8 mouse cellular contexts compared by ENCODE assay signal in genomic region chr2:90678256-90679060, GRCm38 (mm10). TPM values are rescaled to one million over a fixed set of nuclear protein-coding genes. Genes with fewer than 3 reads are reported as not detected.
DNase-seq lines count a peak whose midpoint lies in the region; ATAC-seq and TF ChIP-seq lines count a peak whose summit lies in the region.

No protein-coding gene starts in this region.

- no peaks in the 10 kb centered on the region for H3K27me3 ChIP-seq in forebrain, embryonic 10.5 days (ENCODE audit: poor library complexity, severe bottlenecking)
- no peaks in the 10 kb centered on the region for H3K27me3 ChIP-seq in limb, embryonic 14.5 days (ENCODE audit: control insufficient read depth, insufficient read depth, low read length)
- no peaks in the 10 kb centered on the region for H3K27me3 ChIP-seq in neural tube, embryonic 11.5 days (ENCODE audit: control insufficient read depth, insufficient read depth, low read length)

- TF ChIP-seq POLR2A in limb, embryonic 14.5 days (IDR thresholded peaks at IDR 0.05; ENCODE audit: borderline replicate concordance, extremely low read depth, insufficient read depth, insufficient read length) = no peak

- peak overlapping the region; percentile 80 for H3K9ac ChIP-seq in limb, embryonic 14.5 days (ENCODE audit: low read depth, low read length, severe bottlenecking)
- peak overlapping the region; percentile 82 for H3K9ac ChIP-seq in neural tube, embryonic 11.5 days (ENCODE audit: low read length)

- peak overlapping the region; percentile 77 for H3K4me3 ChIP-seq in forebrain, embryonic 10.5 days
- peak overlapping the region; percentile 91 for H3K4me3 ChIP-seq in limb, embryonic 14.5 days (replicated peaks; ENCODE audit: low read length)
- peak overlapping the region; percentile 89 for H3K4me3 ChIP-seq in neural tube, embryonic 11.5 days (ENCODE audit: low read depth, low read length)

- no peaks in the 10 kb centered on the region for H3K9me3 ChIP-seq in forebrain, embryonic 10.5 days
- no peaks in the 10 kb centered on the region for H3K9me3 ChIP-seq in limb, embryonic 14.5 days (ENCODE audit: control insufficient read depth, low read length)
- no peaks in the 10 kb centered on the region for H3K9me3 ChIP-seq in neural tube, embryonic 11.5 days (ENCODE audit: control insufficient read depth, low read length)

- WGBS in forebrain, embryonic 10.5 days = 33% methylated on average over 26 of the region's 26 CpGs
- 32% methylated on average over 26 of the region's 26 CpGs for WGBS in limb, embryonic 14.5 days
- 33% methylated on average over 26 of the region's 26 CpGs for WGBS in neural tube, embryonic 11.5 days

- peaks cover 31% of the 10 kb centered on the region for H3K36me3 ChIP-seq in forebrain, embryonic 10.5 days (replicated peaks)
- peaks cover 13% of the 10 kb centered on the region; the same call in 1 of the 2 replicates for H3K36me3 ChIP-seq in limb, embryonic 14.5 days (ENCODE audit: control insufficient read depth, insufficient read depth, low read length)
- 0 out of 2 replicates have a peak, but pooled peaks cover 2% of the 10 kb centered on the region for H3K36me3 ChIP-seq in neural tube, embryonic 11.5 days (ENCODE audit: control insufficient read depth, insufficient read depth, low read length)

- H3K27ac ChIP-seq in forebrain, embryonic 10.5 days = peak overlapping the region; percentile 92
- H3K27ac ChIP-seq in limb, embryonic 14.5 days (replicated peaks; ENCODE audit: low read depth, low read length) = peak overlapping the region; percentile 91
- peak overlapping the region; percentile 81 for H3K27ac ChIP-seq in neural tube, embryonic 11.5 days (ENCODE audit: low read depth, low read length)

- H3K4me2 ChIP-seq in limb, embryonic 14.5 days (replicated peaks; ENCODE audit: low read depth, low read length, severe bottlenecking) = peak overlapping the region; percentile 41
- H3K4me2 ChIP-seq in neural tube, embryonic 11.5 days (ENCODE audit: low read depth) = peak overlapping the region; percentile 71

- peaks cover 13% of the 10 kb centered on the region for H3K4me1 ChIP-seq in forebrain, embryonic 10.5 days
- H3K4me1 ChIP-seq in limb, embryonic 14.5 days (ENCODE audit: control insufficient read depth, insufficient read depth, low read length) = peaks cover 6% of the 10 kb centered on the region; the same call in 1 of the 2 replicates
- peaks cover 5% of the 10 kb centered on the region; the same call in 1 of the 2 replicates for H3K4me1 ChIP-seq in neural tube, embryonic 11.5 days (ENCODE audit: control insufficient read depth, insufficient read depth, low read length)

- peak; percentile 34 for ATAC-seq in limb, embryonic 14.5 days (ENCODE audit: low FRiP score, low read depth)
- ATAC-seq in neural tube, embryonic 11.5 days (ENCODE audit: insufficient read depth, low FRiP score, low TSS enrichment) = peak; percentile 37

- DNase-seq in adrenal gland, postnatal 25 days = peak; percentile 8
- DNase-seq in adrenal gland, postnatal 4 days (ENCODE audit: low spot score in 2 of 2) = no peak
- peak; percentile 36 to 58 for DNase-seq in spleen, postnatal 10 days (ENCODE audit: low spot score in 2 of 2)
- no peak for DNase-seq in spleen, postnatal 14 days (ENCODE audit: low spot score in 2 of 2)
- no peak for DNase-seq in forebrain, embryonic 10.5 days (ENCODE audit: extremely low spot score, low spot score)
- peak; percentile 9 for DNase-seq in limb, embryonic 14.5 days (ENCODE audit: low spot score)
- DNase-seq in neural tube, embryonic 11.5 days (ENCODE audit: low spot score) = no peak
- no peak for DNase-seq in frontal cortex, adult 2 months (ENCODE audit: extremely low spot score in 1 of 2, low spot score in 1 of 2)

RNA-seq across cellular contexts. Expression of gene Nup160, which starts 1.4 kb away (rescaled TPM):
- total RNA-seq in adrenal gland, postnatal 25 days (2021) = 19.7 and 23.4 TPM in 2 replicates
- 10 to 100 TPM; 29.4 to 30.9 TPM for total RNA-seq in adrenal gland, postnatal 4 days (2021)
- 64.7 and 75.7 TPM in 2 replicates for polyA plus RNA-seq in forebrain, embryonic 10.5 days (2016; fragmentation: Nextera tagmentation; extraction: Ambion mirVana)
- polyA plus RNA-seq in limb, embryonic 14.5 days (2012; rRNA removed) = 27.6 and 29.9 TPM in 2 replicates
- polyA plus RNA-seq in limb, embryonic 14.5 days (2014; fragmentation: Nextera tagmentation; extraction: Ambion mirVana) = 42.0 and 43.0 TPM in 2 replicates
- 61.0 and 64.0 TPM in 2 replicates for polyA plus RNA-seq in neural tube, embryonic 11.5 days (2014; fragmentation: Nextera tagmentation; extraction: Ambion mirVana)
- polyA plus RNA-seq in frontal cortex, adult 2 months (2012; rRNA removed) = 13.7 and 14.1 TPM in 2 replicates

Comparison
In these comparisons a context has a peak if more than half of its experiments do, and no peak if none do; other contexts are left out.
1. DNase-seq: peak in adrenal gland, postnatal 25 days (single experiment), spleen, postnatal 10 days (2 of 2) and limb, embryonic 14.5 days (single experiment); none in adrenal gland, postnatal 4 days (0 of 2), spleen, postnatal 14 days (0 of 2), forebrain, embryonic 10.5 days (single experiment), neural tube, embryonic 11.5 days (single experiment) and frontal cortex, adult 2 months (0 of 2).
2. Peak in every context shown above with its lines, with median percentiles within 50 percentile points of each other: H3K27ac ChIP-seq and H3K4me3 ChIP-seq.